Mouse (Mus musculus) gastrocnemius, adult 18-20 months (tissue): ENCODE data around the gene Frrs1. TPM values are rescaled to one million over a fixed set of nuclear protein-coding genes. Genes with fewer than 3 reads are reported as not detected.
A peak's percentile ranks its signal among the peaks of the same experiment; 100 is the strongest.

Source experiments
- DNase-seq: peaks from one replicate; pipeline ENCODE4 v3.0.0; 2021; ENCODE audit warnings: low spot score
- total RNA-seq, 2 experiments: library from RNA; stranded (reverse); gene quantifications; 2 replicates each; pipeline ENCODE4 v1.2.3; 2021

The Frrs1 gene
- total RNA-seq, 2 experiments from 2014 or later: 1.9 to 2.3 TPM

GRCm38 (mm10) chr3:116846084-116846483 is 13.2 kb upstream of the Frrs1 start:
- DNase-seq: no peak

- DNase-seq: no peak
Measured at GRCm38 (mm10) chr3:116848099-116848498, 11.2 kb upstream of the Frrs1 start.

GRCm38 (mm10) chr3:116848936-116849335 is 10.3 kb upstream of the Frrs1 start:
- no peak for DNase-seq

DNA sequence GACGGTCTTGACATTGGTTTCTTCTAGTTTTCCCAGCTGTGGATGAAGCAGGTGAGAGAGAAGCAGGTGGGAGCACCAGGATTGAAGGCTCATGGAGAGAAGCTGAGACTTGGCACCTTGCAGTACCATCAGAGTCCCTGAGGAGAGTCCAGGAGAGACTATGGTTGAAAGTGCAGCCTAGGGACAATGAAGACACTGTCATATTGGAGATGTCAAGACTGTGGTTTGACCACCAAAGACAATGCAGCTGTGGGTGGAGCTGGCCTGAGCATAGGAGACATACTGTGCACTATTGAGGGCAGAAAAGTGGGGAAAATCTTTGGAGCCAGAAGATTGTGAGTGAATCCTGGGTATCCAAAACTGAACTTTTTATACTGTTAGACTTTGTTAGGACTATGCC is 8.9 kb upstream of the Frrs1 start:
- no peak for DNase-seq

GRCm38 (mm10) chr3:116852421-116852820 is 6.8 kb upstream of the Frrs1 start:
- no peak for DNase-seq

DNA sequence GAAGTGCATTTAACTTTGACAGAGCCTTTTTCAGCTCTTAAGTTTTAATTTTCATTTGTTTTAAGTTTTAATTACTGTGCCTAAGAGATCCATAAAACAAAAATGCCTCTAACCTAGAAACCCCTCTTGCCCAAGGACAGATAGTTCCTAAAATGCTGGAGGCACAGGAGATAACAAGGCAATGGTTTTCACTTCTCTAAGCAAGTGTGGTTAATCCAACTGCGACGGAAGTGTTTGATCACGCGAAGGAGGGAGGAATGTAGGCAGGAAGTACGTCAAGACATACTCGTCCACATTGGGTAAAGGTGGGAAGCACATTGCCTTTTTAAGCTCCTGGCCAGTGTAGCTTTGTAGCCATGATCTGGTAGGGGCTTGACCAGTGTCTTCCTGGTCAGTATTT is 1.7 kb upstream of the Frrs1 start:
- no peak for DNase-seq

DNA sequence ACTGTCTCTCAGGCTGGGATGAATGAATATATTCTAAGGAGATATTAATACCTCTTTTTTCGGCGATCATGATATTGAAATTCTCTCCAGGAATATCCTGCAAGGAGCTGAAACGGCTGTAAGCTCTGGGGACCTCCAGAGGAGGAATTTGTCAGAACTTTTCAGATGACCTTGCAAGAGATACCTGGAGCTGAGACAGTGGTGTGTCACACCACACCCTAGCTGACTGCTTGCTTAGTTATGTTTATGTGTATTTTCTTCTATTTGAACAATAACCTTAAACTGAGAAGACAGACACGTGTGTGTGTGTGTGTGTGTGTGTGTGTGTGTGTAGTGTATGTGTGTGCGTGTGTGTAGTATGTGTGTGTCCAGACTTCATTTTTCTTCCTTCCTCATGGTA is 488 bp downstream of the Frrs1 start:
- DNase-seq: no peak

GRCm38 (mm10) chr3:116860333-116861222 is 1.3 kb downstream of the Frrs1 start:
- no peak for DNase-seq

- no peak for DNase-seq
Measured at GRCm38 (mm10) chr3:116861223-116861539, 1.9 kb downstream of the Frrs1 start.

- DNase-seq: peak; percentile 53
Measured at GRCm38 (mm10) chr3:116861540-116862067, 2.3 kb downstream of the Frrs1 start.

GRCm38 (mm10) chr3:116862621-116863020 is 3.4 kb downstream of the Frrs1 start:
- no peak for DNase-seq

DNA sequence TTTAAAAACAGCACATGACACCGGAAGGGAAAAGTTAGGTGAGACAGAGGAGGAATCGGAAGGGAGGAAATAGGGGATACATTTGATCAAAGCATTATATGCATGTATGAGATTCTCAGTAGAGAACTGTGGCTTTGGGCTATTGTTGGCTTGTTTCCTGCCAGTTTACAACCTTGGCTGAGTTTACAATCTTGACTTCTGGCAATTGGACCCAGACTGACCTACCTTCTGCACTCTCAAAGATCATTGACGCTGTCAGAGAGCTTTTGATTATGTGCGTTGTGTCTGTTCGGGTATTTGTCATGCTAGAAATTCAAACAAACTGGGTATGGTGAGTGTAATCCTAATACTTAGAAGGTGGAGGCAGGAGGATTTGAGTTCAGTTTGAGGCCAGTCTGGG is 5.2 kb downstream of the Frrs1 start:
- no peak for DNase-seq

DNA sequence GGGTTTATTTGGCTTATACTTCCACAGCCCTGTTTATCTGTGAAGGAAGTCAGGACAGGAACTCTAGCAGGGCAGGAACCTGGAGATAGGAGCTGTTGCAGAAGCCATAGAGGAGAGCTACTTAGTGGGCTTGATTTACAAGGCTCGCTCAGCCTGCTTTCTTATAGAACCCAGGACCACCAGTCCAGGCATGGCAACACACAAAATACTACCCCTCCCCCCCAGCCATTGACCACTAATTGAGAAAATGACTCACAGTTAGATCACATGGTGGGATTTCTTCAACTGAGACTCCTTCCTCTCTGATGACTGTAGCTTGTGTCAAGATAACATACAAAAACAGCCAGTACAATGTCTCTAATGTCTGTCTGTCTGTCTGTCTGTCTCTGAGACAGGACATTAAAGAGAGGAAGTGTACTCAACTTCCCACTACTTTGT is 6.0 kb downstream of the Frrs1 start:
- no peak for DNase-seq

- DNase-seq: no peak
Measured at GRCm38 (mm10) chr3:116870372-116870771, 11.1 kb downstream of the Frrs1 start.

DNA sequence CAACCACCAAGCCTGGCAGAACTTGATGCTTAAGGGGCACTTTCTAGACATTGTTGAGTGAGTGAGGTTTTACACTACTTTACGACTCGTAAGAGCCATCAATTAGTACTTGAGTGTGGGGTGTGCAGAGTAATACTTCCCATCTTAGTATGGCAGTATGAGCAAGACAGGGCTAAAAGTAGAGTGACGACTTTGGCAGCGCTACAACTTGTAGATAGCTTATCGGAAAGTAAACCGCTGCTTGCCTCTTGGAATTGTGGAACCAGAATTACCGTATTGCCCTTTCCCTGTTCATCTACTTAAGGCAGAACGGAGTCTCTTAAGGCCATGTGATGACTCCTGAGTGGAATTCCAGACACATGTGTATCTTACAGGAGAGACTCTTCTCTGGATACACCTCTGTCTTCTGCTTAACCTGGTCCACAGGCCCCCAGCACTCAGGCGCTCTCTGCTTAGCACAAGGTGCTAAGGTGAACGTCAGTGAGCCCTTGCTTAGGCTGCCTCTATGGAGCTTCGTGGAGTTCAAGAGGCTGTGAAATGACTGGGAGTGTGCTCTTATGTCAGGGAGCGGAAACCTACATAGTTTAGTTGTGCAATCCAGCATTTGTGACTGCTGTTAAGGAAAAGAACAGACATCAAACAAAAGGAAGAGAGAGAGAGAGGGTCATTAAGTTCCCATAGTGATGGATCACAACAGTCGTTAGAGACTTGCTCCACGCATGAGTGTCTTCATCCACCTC is 23.1 kb downstream of the Frrs1 start:
- no peak for DNase-seq

GRCm38 (mm10) chr3:116884941-116885340 is 25.7 kb downstream of the Frrs1 start:
- no peak for DNase-seq

- no peak for DNase-seq
Measured at GRCm38 (mm10) chr3:116889358-116889757, 30.1 kb downstream of the Frrs1 start.

DNA sequence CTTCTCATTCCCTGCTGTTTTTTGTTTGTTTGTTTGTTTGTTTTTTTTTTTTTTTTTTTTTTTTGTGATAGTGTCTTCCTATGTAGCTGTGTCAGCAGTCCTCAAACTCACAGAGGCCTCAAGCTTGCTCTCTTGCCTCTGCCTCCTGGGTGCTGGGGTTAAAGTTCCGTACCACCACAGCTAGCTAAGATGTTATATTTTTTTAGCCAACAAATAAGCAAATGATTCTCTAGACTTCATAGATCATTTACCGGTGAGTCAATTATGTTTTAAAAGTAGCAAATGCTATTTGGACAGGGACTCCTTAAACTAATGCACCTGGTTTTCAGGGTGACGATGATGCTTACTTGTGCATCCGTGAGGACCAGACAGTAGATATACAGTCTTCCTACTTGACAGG is 31.3 kb downstream of the Frrs1 start:
- no peak for DNase-seq

- DNase-seq: no peak
Measured at GRCm38 (mm10) chr3:116891436-116892205, 32.4 kb downstream of the Frrs1 start.

DNA sequence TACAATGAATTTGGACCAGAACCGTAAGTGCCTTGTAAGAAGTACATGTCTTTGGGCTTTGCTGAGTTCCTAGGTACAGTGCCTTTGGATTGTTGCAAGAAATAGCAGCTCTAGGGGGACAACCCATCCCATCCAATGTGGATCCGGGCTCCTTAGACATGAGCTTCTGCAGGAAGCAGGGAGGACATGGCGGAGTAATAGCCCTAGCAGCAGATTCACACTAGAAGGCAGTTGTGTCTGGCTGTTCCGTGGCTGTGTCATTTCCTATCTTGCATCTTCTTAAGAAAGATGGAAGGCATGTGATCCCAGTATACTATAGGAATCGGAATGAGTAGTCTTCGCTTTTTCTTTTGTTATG is 32.9 kb downstream of the Frrs1 start:
- no peak for DNase-seq

DNA sequence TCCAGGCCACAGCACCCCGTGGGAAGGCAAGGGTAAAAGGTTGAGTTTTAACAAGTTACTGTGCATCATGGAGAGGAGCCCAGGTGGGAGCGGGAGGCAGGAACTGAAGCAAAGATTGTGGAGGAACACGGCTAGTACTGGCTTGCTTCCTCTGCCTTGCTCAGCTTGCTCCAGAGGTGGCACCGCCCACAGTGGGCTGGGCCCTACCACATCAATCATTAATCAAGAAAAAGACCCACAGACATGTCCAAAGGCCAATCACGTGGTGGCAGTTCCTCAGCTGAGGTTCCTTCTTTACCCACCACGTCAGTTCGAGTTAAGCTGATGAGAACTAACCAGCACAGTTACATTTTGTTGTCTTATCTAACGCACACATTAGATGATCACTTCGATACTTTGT is 33.6 kb downstream of the Frrs1 start:
- DNase-seq: no peak

GRCm38 (mm10) chr3:116904158-116904557 is 44.9 kb downstream of the Frrs1 start:
- peak; percentile 65 for DNase-seq
